Mouse (Mus musculus) forebrain, embryonic 11.5 days (tissue): ENCODE results near the gene Cldn5. TPM values are rescaled to one million over a fixed set of nuclear protein-coding genes. Genes with fewer than 3 reads are reported as not detected.
A peak's percentile ranks its signal among the peaks of the same experiment; 100 is the strongest.

Experiments
- ATAC-seq: fragments of 200-750 bp; cut with Nextera tagmentation; replicated peaks from 2 replicates; pipeline ENCODE4 v1.8.0; 2017; ENCODE audit warnings: moderate TSS enrichment; ENCODE audit not compliant: low FRiP score
- DNase-seq: peaks from one replicate; pipeline ENCODE4 v3.0.0-alpha.2; 2017; ENCODE audit warnings: low spot score
- H3K27ac ChIP-seq: fragments of 300-500 bp; sonication (generic); 2 replicates; pipeline ENCODE4 v1.5.1; 2014; ENCODE audit warnings: low read depth, low read length
- H3K27me3 ChIP-seq: fragments of 300-500 bp; sonication (generic); 2 replicates; pipeline ENCODE4 v1.6.1; 2014; ENCODE audit warnings: mild to moderate bottlenecking, low read length, mixed read lengths; ENCODE audit not compliant: control insufficient read depth, insufficient read depth
- H3K36me3 ChIP-seq: fragments of 300-500 bp; sonication (generic); 2 replicates; pipeline ENCODE4 v1.6.1; 2014; ENCODE audit warnings: mild to moderate bottlenecking, low read length, moderate library complexity, mixed read lengths; ENCODE audit not compliant: control insufficient read depth, insufficient read depth
- H3K4me1 ChIP-seq: fragments of 300-500 bp; sonication (generic); replicated peaks from 2 replicates; pipeline ENCODE4 v1.6.1; 2014; ENCODE audit warnings: low read length, mixed read lengths; ENCODE audit not compliant: control insufficient read depth, insufficient read depth
- H3K4me2 ChIP-seq: fragments of 300-500 bp; sonication (generic); 2 replicates; pipeline ENCODE4 v1.6.1; 2014; ENCODE audit warnings: low read depth, mild to moderate bottlenecking, low read length, moderate library complexity, mixed read lengths; ENCODE audit not compliant: severe bottlenecking
- H3K4me3 ChIP-seq: fragments of 300-500 bp; sonication (generic); 2 replicates; pipeline ENCODE4 v1.5.1; 2014; ENCODE audit warnings: low read depth, low read length
- H3K9ac ChIP-seq: fragments of 300-500 bp; sonication (generic); 2 replicates; pipeline ENCODE4 v1.6.1; 2014; ENCODE audit warnings: low read length
- H3K9me3 ChIP-seq: fragments of 300-500 bp; sonication (generic); 2 replicates; pipeline ENCODE4 v1.6.1; 2016; ENCODE audit warnings: low read length, mixed read lengths; ENCODE audit not compliant: control insufficient read depth
- WGBS: fragments of 180-500 bp; shearing (Covaris S2); extraction: QIAGEN DNeasy Blood & Tissue Kit; methylation state at CpG from one replicate; pipeline ENCODE4 v1.1.7; 2014; 5-methylcytosine and 5-hydroxymethylcytosine counted together
- polyA plus RNA-seq: library from polyadenylated mRNA; unstranded; fragments of >200 nt; fragmentation: Nextera tagmentation; extraction: Ambion mirVana; gene quantifications from 2 replicates; pipeline ENCODE4 v1.2.1, GENCODE M21; 2014

Cldn5 gene
- polyA plus RNA-seq, 1 experiment from 2014 or later: 21.1 TPM

DNA sequence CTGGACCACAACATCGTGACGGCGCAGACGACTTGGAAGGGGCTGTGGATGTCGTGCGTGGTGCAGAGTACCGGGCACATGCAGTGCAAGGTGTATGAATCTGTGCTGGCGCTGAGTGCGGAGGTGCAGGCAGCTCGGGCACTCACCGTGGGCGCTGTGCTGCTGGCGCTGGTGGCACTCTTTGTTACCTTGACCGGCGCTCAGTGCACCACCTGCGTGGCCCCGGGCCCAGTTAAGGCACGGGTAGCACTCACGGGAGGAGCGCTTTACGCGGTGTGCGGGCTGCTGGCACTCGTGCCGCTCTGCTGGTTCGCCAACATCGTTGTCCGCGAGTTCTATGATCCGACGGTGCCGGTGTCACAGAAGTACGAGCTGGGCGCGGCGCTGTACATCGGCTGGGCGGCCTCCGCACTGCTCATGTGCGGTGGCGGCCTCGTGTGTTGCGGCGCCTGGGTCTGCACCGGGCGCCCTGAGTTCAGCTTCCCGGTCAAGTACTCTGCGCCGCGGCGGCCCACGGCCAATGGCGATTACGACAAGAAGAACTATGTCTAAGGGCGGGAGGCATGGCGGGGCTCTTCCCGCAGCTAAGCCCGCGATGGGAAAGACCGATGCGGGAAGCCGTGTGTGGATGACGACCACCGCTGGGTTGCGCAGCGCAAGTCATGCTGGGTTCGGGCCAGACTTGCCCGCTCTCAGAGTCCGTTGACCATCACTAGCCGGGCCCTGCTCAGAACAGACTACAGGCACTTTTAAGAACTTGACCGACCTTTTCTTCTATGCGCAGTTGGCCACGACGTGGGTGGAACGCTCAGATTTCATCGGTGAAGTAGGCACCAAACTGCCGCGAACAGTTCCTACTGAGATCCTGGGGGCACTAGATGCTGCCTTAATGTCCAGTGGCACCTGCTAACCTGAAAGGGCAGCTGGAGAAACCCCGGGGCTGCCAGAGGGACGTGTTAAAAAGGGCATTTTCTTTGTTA, 744 bp downstream of the Cldn5 start:
- DNase-seq (peak; percentile 68), ATAC-seq (peak; percentile 29)
- Histone ChIP-seq H3K9me3 (no peaks in the 10 kb centered on the region), H3K4me2 (peak overlapping the region; percentile 54), H3K4me1 (peaks cover 9% of the 10 kb centered on the region; the same call in 1 of the 2 replicates), H3K4me3 (peak overlapping the region; percentile 34), H3K27ac (peak overlapping the region; percentile 25; the same call in 1 of the 2 replicates), H3K36me3 (peaks cover 3% of the 10 kb centered on the region; the same call in 1 of the 2 replicates), H3K9ac (peak overlapping the region; percentile 32), H3K27me3 (peaks cover 37% of the 10 kb centered on the region)
- 3% methylated on average over 80 of the region's 80 CpGs for WGBS

GRCm38 (mm10) chr16:18778461-18778860, 1.8 kb downstream of the Cldn5 start:
- ATAC-seq (no peak), DNase-seq (no peak)
- H3K9me3 ChIP-seq: no peaks in the 10 kb centered on the region
- 47% methylated on average over 2 of the region's 2 CpGs for WGBS
- H3K4me1 ChIP-seq: peaks cover 9% of the 10 kb centered on the region; the same call in 1 of the 2 replicates
- peaks cover 3% of the 10 kb centered on the region; the same call in 1 of the 2 replicates for H3K36me3 ChIP-seq
- 0 out of 2 replicates have a peak overlapping the region, but pooled peaks have one; percentile 34 for H3K4me3 ChIP-seq
- no peak overlapping the region for H3K4me2 ChIP-seq
- H3K27ac ChIP-seq: no peak overlapping the region
- H3K9ac ChIP-seq: no peak overlapping the region
- H3K27me3 ChIP-seq: peaks cover 37% of the 10 kb centered on the region

DNA sequence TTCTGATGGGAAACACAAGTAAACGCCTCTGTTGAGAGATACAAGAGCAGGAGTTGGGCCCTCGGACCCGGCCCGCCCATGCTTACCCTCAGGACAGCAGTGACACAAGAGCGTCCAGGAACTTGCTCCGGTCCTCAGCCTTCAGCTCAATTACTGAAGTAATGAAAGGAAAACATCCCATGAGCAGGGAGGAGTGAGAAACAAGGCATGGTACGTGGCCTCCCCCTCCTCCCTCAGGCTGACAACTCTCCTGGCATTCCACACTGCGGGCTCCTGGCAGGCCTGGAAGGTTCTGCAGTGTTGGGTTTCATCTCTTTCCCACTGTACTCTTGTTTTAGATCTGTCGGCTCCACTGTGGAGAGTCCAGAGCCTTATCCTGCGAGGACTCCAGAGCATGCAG, 5.2 kb downstream of the Cldn5 start:
- no peak overlapping the region for H3K4me3 ChIP-seq
- H3K9ac ChIP-seq: no peak overlapping the region
- WGBS: 91% methylated on average over 10 of the region's 10 CpGs
- H3K4me1 ChIP-seq: peaks cover 5% of the 10 kb centered on the region; the same call in 1 of the 2 replicates
- peaks cover 24% of the 10 kb centered on the region for H3K27me3 ChIP-seq
- no peak for ATAC-seq
- no peak overlapping the region for H3K4me2 ChIP-seq
- H3K36me3 ChIP-seq: peaks cover 3% of the 10 kb centered on the region; the same call in 1 of the 2 replicates
- DNase-seq: peak; percentile 45
- H3K27ac ChIP-seq: no peak overlapping the region
- H3K9me3 ChIP-seq: no peaks in the 10 kb centered on the region

GRCm38 (mm10) chr16:18785025-18785424, 8.4 kb downstream of the Cldn5 start:
- H3K4me1 ChIP-seq: no peaks in the 10 kb centered on the region
- peaks cover 9% of the 10 kb centered on the region; the same call in 1 of the 2 replicates for H3K36me3 ChIP-seq
- no peak overlapping the region for H3K9ac ChIP-seq
- no peak overlapping the region for H3K4me3 ChIP-seq
- DNase-seq (peak; percentile 45), ATAC-seq (no peak)
- no peaks in the 10 kb centered on the region for H3K27me3 ChIP-seq
- no peaks in the 10 kb centered on the region for H3K9me3 ChIP-seq
- WGBS: 87% methylated on average over 7 of the region's 7 CpGs
- H3K27ac ChIP-seq: no peak overlapping the region
- H3K4me2 ChIP-seq: no peak overlapping the region

DNA sequence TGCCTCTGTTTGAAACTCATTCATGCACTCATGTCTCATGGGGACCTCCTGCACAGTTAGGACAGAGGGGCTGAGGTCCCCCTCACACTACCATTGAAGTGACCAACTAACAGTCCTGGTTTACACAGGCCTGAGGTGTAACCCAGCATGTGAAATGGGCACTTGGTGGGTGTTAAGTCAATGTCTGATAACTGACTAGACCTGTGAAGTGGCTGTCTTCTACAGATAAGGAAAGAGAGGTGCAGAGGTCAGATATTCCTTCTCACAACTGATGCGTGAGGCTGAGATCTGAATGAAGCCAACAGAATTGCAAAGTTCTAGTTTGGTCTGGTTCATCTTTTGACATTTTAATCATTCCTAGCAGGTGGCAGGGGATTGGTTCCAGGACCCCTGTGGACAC, 8.8 kb downstream of the Cldn5 start:
- no peak overlapping the region for H3K27ac ChIP-seq
- no peak overlapping the region for H3K4me2 ChIP-seq
- 79% methylated on average over 1 of the region's 1 CpGs for WGBS
- H3K27me3 ChIP-seq: no peaks in the 10 kb centered on the region
- H3K9ac ChIP-seq: no peak overlapping the region
- H3K4me3 ChIP-seq: no peak overlapping the region
- H3K4me1 ChIP-seq: no peaks in the 10 kb centered on the region
- H3K36me3 ChIP-seq: peaks cover 9% of the 10 kb centered on the region; the same call in 1 of the 2 replicates
- DNase-seq (peak; percentile 8), ATAC-seq (no peak)
- no peaks in the 10 kb centered on the region for H3K9me3 ChIP-seq

- ATAC-seq (no peak), DNase-seq (peak; percentile 38)
- Histone ChIP-seq H3K27ac (no peak overlapping the region), H3K4me2 (no peak overlapping the region), H3K4me1 (no peaks in the 10 kb centered on the region), H3K36me3 (peaks cover 7% of the 10 kb centered on the region; the same call in 1 of the 2 replicates), H3K9ac (no peak overlapping the region), H3K27me3 (no peaks in the 10 kb centered on the region), H3K4me3 (no peak overlapping the region), H3K9me3 (no peaks in the 10 kb centered on the region)
- WGBS: 95% methylated on average over 10 of the region's 10 CpGs
Observed at GRCm38 (mm10) chr16:18786652-18787051, 10.0 kb downstream of the Cldn5 start.

GRCm38 (mm10) chr16:18788627-18789406, 12.2 kb downstream of the Cldn5 start:
- DNase-seq (peak; percentile 16), ATAC-seq (no peak)
- H3K27ac ChIP-seq: no peak overlapping the region
- WGBS: 87% methylated on average over 10 of the region's 10 CpGs
- H3K27me3 ChIP-seq: no peaks in the 10 kb centered on the region
- no peak overlapping the region for H3K9ac ChIP-seq
- H3K36me3 ChIP-seq: peaks cover 7% of the 10 kb centered on the region; the same call in 1 of the 2 replicates
- H3K9me3 ChIP-seq: no peaks in the 10 kb centered on the region
- H3K4me1 ChIP-seq: no peaks in the 10 kb centered on the region
- no peak overlapping the region for H3K4me3 ChIP-seq
- H3K4me2 ChIP-seq: no peak overlapping the region

DNA sequence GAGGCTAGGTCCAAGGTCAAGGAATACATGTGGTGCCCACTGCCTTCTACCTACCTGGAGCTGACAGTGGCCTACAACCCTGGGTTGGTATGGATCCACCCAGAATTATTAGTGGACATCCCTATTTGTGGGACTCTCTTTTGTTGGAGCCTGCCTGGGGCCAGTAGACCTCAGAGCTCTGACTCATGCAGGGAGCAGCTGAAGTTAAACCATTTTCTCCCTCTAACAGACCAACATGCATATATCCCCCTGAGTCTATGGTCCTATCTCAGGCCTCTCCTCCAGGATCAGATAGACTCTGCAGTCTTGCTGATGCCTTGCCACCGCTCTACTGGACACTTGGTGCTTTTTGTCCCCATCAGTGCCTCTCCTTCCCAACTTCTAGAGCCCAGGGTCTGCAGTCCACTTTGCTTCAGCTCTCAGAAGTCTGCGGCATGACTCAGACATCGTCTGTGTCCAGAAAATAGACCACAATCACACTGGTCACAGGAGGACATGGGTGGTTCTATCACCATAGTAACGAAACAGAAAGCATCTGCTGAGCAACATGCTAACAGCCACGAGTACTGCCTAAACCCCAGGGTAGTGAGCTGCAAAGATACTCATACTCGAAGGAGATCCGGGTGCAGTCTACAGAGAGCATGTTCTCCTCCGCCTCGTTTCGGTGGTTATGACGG, 18.7 kb downstream of the Cldn5 start:
- Histone ChIP-seq H3K4me3 (no peak overlapping the region), H3K4me2 (no peak overlapping the region), H3K9ac (no peak overlapping the region), H3K27me3 (no peaks in the 10 kb centered on the region), H3K4me1 (no peaks in the 10 kb centered on the region), H3K9me3 (no peaks in the 10 kb centered on the region), H3K27ac (no peak overlapping the region), H3K36me3 (peaks cover 2% of the 10 kb centered on the region; the same call in 1 of the 2 replicates)
- DNase-seq (no peak), ATAC-seq (no peak)
- 93% methylated on average over 11 of the region's 11 CpGs for WGBS
